Mouse (Mus musculus) olfactory bulb, adult 2 months (tissue): Measurements from ENCODE around the gene Aldh1l1. TPM values are rescaled to one million over a fixed set of nuclear protein-coding genes. Genes with fewer than 3 reads are reported as not detected.

Source experiments
- H3K27ac ChIP-seq: fragments of 200-500 bp; 2 replicates; pipeline ENCODE4 v1.5.1; 2012; ENCODE audit warnings: low read depth, low read length; ENCODE audit not compliant: insufficient read depth
- H3K4me1 ChIP-seq: fragments of 200-500 bp; 2 replicates; pipeline ENCODE4 v1.6.1; 2012; ENCODE audit warnings: low read length; ENCODE audit not compliant: control insufficient read depth, insufficient read depth
- H3K4me3 ChIP-seq: fragments of 200-500 bp; 2 replicates; pipeline ENCODE4 v1.5.1; 2012; ENCODE audit warnings: mild to moderate bottlenecking, low read depth, low read length, moderate library complexity; ENCODE audit not compliant: insufficient read depth
- CTCF ChIP-seq: fragments of 200-500 bp; IDR thresholded peaks from 2 replicates; pipeline ENCODE4 v1.5.1; 2012; ENCODE audit warnings: low read depth, mild to moderate bottlenecking, low read length, moderate library complexity; ENCODE audit not compliant: insufficient read depth
- POLR2A ChIP-seq: fragments of 200-500 bp; IDR thresholded peaks from 2 replicates; pipeline ENCODE4 v1.6.1; 2012; ENCODE audit warnings: mild to moderate bottlenecking, low read depth, low read length, moderate library complexity; ENCODE audit not compliant: insufficient read depth
- WGBS: fragments of 180-500 bp; shearing (Covaris S2); methylation state at CpG from one replicate; pipeline ENCODE4 v1.1.7; 2018; 5-methylcytosine and 5-hydroxymethylcytosine counted together
- polyA plus RNA-seq: library from polyadenylated mRNA; stranded (reverse); fragments of >200 nt; gene quantifications from 2 replicates; pipeline ENCODE4 v1.2.4, GENCODE M21; 2012; ENCODE audit warnings: low replicate concordance; ENCODE audit not compliant: missing spikeins, insufficient read depth, insufficient read length

The Aldh1l1 gene
- polyA plus RNA-seq, 1 experiment, result not detected

- H3K4me1 ChIP-seq, result peaks cover 39% of the 10 kb centered on the region
- TF ChIP-seq CTCF (no peak), POLR2A (no peak)
- H3K27ac ChIP-seq, result no peak overlapping the region
- WGBS, result 92% methylated on average over 12 of the region's 12 CpGs
- no peak overlapping the region for H3K4me3 ChIP-seq
Observed at GRCm38 (mm10) chr6:90466847-90467410, 19.3 kb upstream of the Aldh1l1 start.

- H3K4me1 ChIP-seq, result peaks cover 35% of the 10 kb centered on the region
- TF ChIP-seq POLR2A (no peak), CTCF (no peak)
- no peak overlapping the region for H3K4me3 ChIP-seq
- whole genome bisulfite sequencing, result 68% methylated on average over 1 of the region's 1 CpGs
- H3K27ac ChIP-seq, result no peak overlapping the region
Observed at GRCm38 (mm10) chr6:90468216-90468615, 18.0 kb upstream of the Aldh1l1 start.

- TF ChIP-seq POLR2A, result no peak
- TF ChIP-seq CTCF, result no peak
- WGBS, result 90% methylated on average over 6 of the region's 6 CpGs
- Histone ChIP-seq H3K4me1 (peaks cover 30% of the 10 kb centered on the region), H3K27ac (no peak overlapping the region), H3K4me3 (no peak overlapping the region)
Observed at GRCm38 (mm10) chr6:90469041-90469440, 17.2 kb upstream of the Aldh1l1 start.

GRCm38 (mm10) chr6:90470255-90470654 is 16.0 kb upstream of the Aldh1l1 start:
- no peak for TF ChIP-seq POLR2A
- no peak for TF ChIP-seq CTCF
- H3K4me3 ChIP-seq, result no peak overlapping the region
- WGBS, result 94% methylated on average over 2 of the region's 2 CpGs
- H3K27ac ChIP-seq, result peak overlapping the region; percentile 36; the same call in 1 of the 2 replicates
- peaks cover 26% of the 10 kb centered on the region for H3K4me1 ChIP-seq

GRCm38 (mm10) chr6:90470947-90471541 is 15.2 kb upstream of the Aldh1l1 start:
- no peak for TF ChIP-seq POLR2A
- TF ChIP-seq CTCF, result no peak
- H3K4me3 ChIP-seq, result no peak overlapping the region
- H3K4me1 ChIP-seq, result peaks cover 24% of the 10 kb centered on the region
- WGBS, result 51% methylated on average over 12 of the region's 12 CpGs
- H3K27ac ChIP-seq, result peak overlapping the region; percentile 38; the same call in 1 of the 2 replicates

- H3K4me1 ChIP-seq, result peaks cover 22% of the 10 kb centered on the region
- WGBS, result 81% methylated on average over 4 of the region's 4 CpGs
- H3K27ac ChIP-seq, result no peak overlapping the region
- TF ChIP-seq CTCF (no peak), POLR2A (no peak)
- H3K4me3 ChIP-seq, result no peak overlapping the region
Observed at GRCm38 (mm10) chr6:90472079-90472478, 14.1 kb upstream of the Aldh1l1 start.

GRCm38 (mm10) chr6:90472697-90473096 is 13.5 kb upstream of the Aldh1l1 start:
- peaks cover 26% of the 10 kb centered on the region for H3K4me1 ChIP-seq
- TF ChIP-seq POLR2A, result no peak
- TF ChIP-seq CTCF, result no peak
- H3K27ac ChIP-seq, result no peak overlapping the region
- H3K4me3 ChIP-seq, result no peak overlapping the region
- WGBS, result 98% methylated on average over 3 of the region's 3 CpGs

GRCm38 (mm10) chr6:90473630-90474360 is 12.4 kb upstream of the Aldh1l1 start:
- Histone ChIP-seq H3K4me1 (peaks cover 26% of the 10 kb centered on the region), H3K27ac (no peak overlapping the region), H3K4me3 (no peak overlapping the region)
- 96% methylated on average over 24 of the region's 24 CpGs for WGBS
- TF ChIP-seq CTCF (no peak), POLR2A (no peak)

GRCm38 (mm10) chr6:90474361-90474750 is 11.9 kb upstream of the Aldh1l1 start:
- Histone ChIP-seq H3K4me3 (no peak overlapping the region), H3K27ac (no peak overlapping the region), H3K4me1 (peaks cover 23% of the 10 kb centered on the region)
- 92% methylated on average over 3 of the region's 3 CpGs for WGBS
- TF ChIP-seq POLR2A (no peak), CTCF (no peak)
